Mouse (Mus musculus): ENCODE measurements around the gene Tango2.

Tango2 gene

GRCm38 (mm10) chr16:18252736-18253135 lies 95.2 kb downstream of the Tango2 start:
- DNase-seq (ENCODE audit: low spot score) = no peak

- DNase-seq (ENCODE audit: low spot score) = no peak
Observed at GRCm38 (mm10) chr16:18250828-18251790, 96.8 kb downstream of the Tango2 start.
